ENCODE assay signal across 8 mouse cellular contexts in genomic region chr7:19119631-19120429, GRCm38 (mm10). TPM values are rescaled to one million over a fixed set of nuclear protein-coding genes. Genes with fewer than 3 reads are reported as not detected.
DNase-seq lines count a peak whose midpoint lies in the region; ATAC-seq and TF ChIP-seq lines count a peak whose summit lies in the region.

TSS of gene Fbxo46 (plus strand) at chr7:19119859.

- peaks cover 18% of the 10 kb centered on the region for H3K36me3 ChIP-seq in megakaryocyte, embryonic 14.5 days (replicated peaks; ENCODE audit: low read length)

- DNase-seq in gastrocnemius, adult 8-10 months (ENCODE audit: low spot score in 2 of 2) = peak; percentile 84 to 89
- peak; percentile 97 for DNase-seq in hindlimb bud, embryonic 11.5 days (ENCODE audit: extremely low spot score, low read depth, low spot score)
- peak; percentile 82 to 94 for DNase-seq in left cerebral cortex, adult 8-10 months (ENCODE audit: low spot score in 2 of 2)
- DNase-seq in right cerebral cortex, postnatal 10 days (ENCODE audit: low spot score in 2 of 2) = peak; percentile 95 to 97
- DNase-seq in urinary bladder, postnatal 25 days (ENCODE audit: low spot score) = peak; percentile 79

- TF ChIP-seq POLR2A in cortical plate, adult 2 months (IDR thresholded peaks at IDR 0.05; ENCODE audit: extremely low read depth, insufficient read depth, low read length) = peak; percentile 88

- H3K27me3 ChIP-seq in megakaryocyte, embryonic 14.5 days (replicated peaks) = no peaks in the 10 kb centered on the region

- peak within 1 kb of the TSS; percentile 56 for H3K4me3 ChIP-seq in cortical plate, adult 2 months (ENCODE audit: insufficient read depth, low read length)
- H3K4me3 ChIP-seq in megakaryocyte, embryonic 14.5 days (replicated peaks) = peak within 1 kb of the TSS; percentile 97

- no peak for TF ChIP-seq CTCF in cortical plate, adult 2 months (IDR thresholded peaks at IDR 0.05; ENCODE audit: extremely low read depth, insufficient read depth, low read length)

- H3K9me3 ChIP-seq in megakaryocyte, embryonic 14.5 days = peaks cover 9% of the 10 kb centered on the region

- peak; percentile 99 for ATAC-seq in activated CD4-positive, CD25-positive, alpha-beta regulatory T cell, adult 4 months

- H3K27ac ChIP-seq in cortical plate, adult 2 months (ENCODE audit: insufficient read depth, low read length) = no peak within 1 kb of the TSS

- no peaks in the 10 kb centered on the region for H3K4me1 ChIP-seq in cortical plate, adult 2 months (ENCODE audit: control insufficient read depth, insufficient read depth, low read length)
- peaks cover 38% of the 10 kb centered on the region for H3K4me1 ChIP-seq in megakaryocyte, embryonic 14.5 days

RNA-seq across cellular contexts. Expression of gene Fbxo46, which starts in this region (rescaled TPM):
- polyA plus RNA-seq in activated CD4-positive, CD25-positive, alpha-beta regulatory T cell, adult 4 months (2017; shearing (Covaris generic)) = 10 to 100 TPM; 17.1 to 17.7 TPM
- 8.2 and 8.6 TPM in 2 replicates for polyA plus RNA-seq in cortical plate, adult 2 months (2012; rRNA removed)
- 1 to 10 TPM; 2.2 to 2.9 (median 2.3) TPM for total RNA-seq in gastrocnemius, adult 8-10 months (2022)
- total RNA-seq in left cerebral cortex, adult 8-10 months (2022) = 10 to 100 TPM; 13.2 to 15.7 (median 14.2) TPM
- polyA plus RNA-seq in megakaryocyte, embryonic 14.5 days (2012; ENCODE audit: insufficient read depth, low replicate concordance) = 28.9 and 35.0 TPM in 2 replicates
